In genomic region chr7:67825636-67826280, GRCm38 (mm10) we compare ENCODE assay signal across 26 mouse cellular contexts.
A peak's percentile ranks its signal among the peaks of the same experiment; 100 is the strongest.
DNase-seq lines count a peak whose midpoint lies in the region; ATAC-seq and TF ChIP-seq lines count a peak whose summit lies in the region.
"Had no signal": no experiment of that assay in that cellular context is flagged by ENCODE, and none has a peak within 500 bp of the region (broad histone marks: within the 10 kb centered on the region; RNA-seq: fewer than 3 reads in every experiment).

No protein-coding gene starts in this region.

- H3K9me3 ChIP-seq in lung, embryonic 16.5 days (ENCODE audit: control insufficient read depth, low read length), result no peaks in the 10 kb centered on the region
- no peaks in the 10 kb centered on the region for H3K9me3 ChIP-seq in embryonic facial prominence, embryonic 12.5 days
- H3K9me3 ChIP-seq in limb, embryonic 13.5 days, result no peaks in the 10 kb centered on the region
- H3K9me3 ChIP-seq in intestine, embryonic 15.5 days, result no peaks in the 10 kb centered on the region
- H3K9me3 ChIP-seq: forebrain, embryonic 12.5 days; liver, embryonic 15.5 days; midbrain, embryonic 15.5 days; neural tube, embryonic 15.5 days had no signal

- TF ChIP-seq POLR2A in embryonic fibroblast, embryonic 13.5 days (IDR thresholded peaks at IDR 0.05; ENCODE audit: low read depth, low read length), result no peak
- TF ChIP-seq POLR2A in cerebellum, adult 2 months (IDR thresholded peaks at IDR 0.05; ENCODE audit: borderline replicate concordance, insufficient read depth, low read length), result no peak

- no peak overlapping the region for H3K4me2 ChIP-seq in lung, embryonic 16.5 days (ENCODE audit: low read depth, low read length)
- H3K4me2 ChIP-seq in embryonic facial prominence, embryonic 12.5 days (replicated peaks), result no peak overlapping the region
- no peak overlapping the region for H3K4me2 ChIP-seq in limb, embryonic 13.5 days (replicated peaks)
- no peak overlapping the region for H3K4me2 ChIP-seq in intestine, embryonic 15.5 days (replicated peaks)
- H3K4me2 ChIP-seq: forebrain, embryonic 12.5 days; heart, embryonic 11.5 days; hindbrain, embryonic 14.5 days; liver, embryonic 15.5 days; lung, embryonic 14.5 days; midbrain, embryonic 15.5 days; neural tube, embryonic 15.5 days had no signal

- H3K36me3 ChIP-seq in lung, embryonic 16.5 days (ENCODE audit: control insufficient read depth, insufficient read depth, low read length), result no peaks in the 10 kb centered on the region
- H3K36me3 ChIP-seq in embryonic facial prominence, embryonic 12.5 days, result no peaks in the 10 kb centered on the region
- no peaks in the 10 kb centered on the region for H3K36me3 ChIP-seq in limb, embryonic 13.5 days
- no peaks in the 10 kb centered on the region for H3K36me3 ChIP-seq in intestine, embryonic 15.5 days
- H3K36me3 ChIP-seq: forebrain, embryonic 12.5 days; liver, embryonic 15.5 days; midbrain, embryonic 15.5 days; neural tube, embryonic 15.5 days had no signal

- H3K27ac ChIP-seq in lung, embryonic 16.5 days (ENCODE audit: low read length), result no peak overlapping the region
- H3K27ac ChIP-seq in embryonic facial prominence, embryonic 12.5 days, result peak overlapping the region; percentile 63
- H3K27ac ChIP-seq in embryonic fibroblast, embryonic 13.5 days (ENCODE audit: insufficient read depth, low read length), result 0 out of 2 replicates have a peak overlapping the region, but pooled peaks have one; percentile 7
- H3K27ac ChIP-seq in limb, embryonic 13.5 days, result no peak overlapping the region; the same call in 1 of the 2 replicates
- no peak overlapping the region for H3K27ac ChIP-seq in intestine, embryonic 15.5 days
- H3K27ac ChIP-seq in cerebellum, adult 2 months (ENCODE audit: insufficient read depth, low read length), result no peak overlapping the region
- H3K27ac ChIP-seq: forebrain, embryonic 12.5 days; hindbrain, embryonic 14.5 days; liver, embryonic 15.5 days; macrophage; midbrain, embryonic 15.5 days; neural tube, embryonic 15.5 days had no signal

- no peak for DNase-seq in lung, postnatal 10 days
- no peak for DNase-seq in cerebellum, adult 2 months
- DNase-seq: adrenal gland, postnatal 36 days; cerebellum, adult 18-20 months; cerebellum, postnatal 14 days; forebrain, postnatal 0 days; gastrocnemius, postnatal 10 days; kidney, adult 11 months; left cerebral cortex, postnatal 4 days; lung, embryonic 14.5 days; right cerebral cortex, postnatal 14 days; thymus, postnatal 14 days had no signal

- TF ChIP-seq CTCF in embryonic fibroblast, embryonic 13.5 days (IDR thresholded peaks at IDR 0.05; ENCODE audit: borderline replicate concordance, insufficient read depth, low read length), result no peak
- no peak for TF ChIP-seq CTCF in cerebellum, adult 2 months (IDR thresholded peaks at IDR 0.05; ENCODE audit: borderline replicate concordance, insufficient read depth, low read depth, low read length)

- no peaks in the 10 kb centered on the region for H3K4me1 ChIP-seq in lung, embryonic 16.5 days (replicated peaks; ENCODE audit: control insufficient read depth, insufficient read depth, low read length)
- peaks cover 23% of the 10 kb centered on the region; the same call in 1 of the 2 replicates for H3K4me1 ChIP-seq in embryonic facial prominence, embryonic 12.5 days
- 0 out of 2 replicates have a peak, but pooled peaks cover 2% of the 10 kb centered on the region for H3K4me1 ChIP-seq in embryonic fibroblast, embryonic 13.5 days (ENCODE audit: control insufficient read depth, insufficient read depth, low read length)
- peaks cover 35% of the 10 kb centered on the region for H3K4me1 ChIP-seq in limb, embryonic 13.5 days
- no peaks in the 10 kb centered on the region for H3K4me1 ChIP-seq in intestine, embryonic 15.5 days (replicated peaks)
- no peaks in the 10 kb centered on the region; the same call in 1 of the 2 replicates for H3K4me1 ChIP-seq in cerebellum, adult 2 months (ENCODE audit: control insufficient read depth, insufficient read depth, low read length)
- H3K4me1 ChIP-seq: liver, embryonic 15.5 days; midbrain, embryonic 15.5 days; neural tube, embryonic 15.5 days had no signal

- WGBS in lung, embryonic 16.5 days, result 65% methylated on average over 7 of the region's 7 CpGs
- 76% methylated on average over 7 of the region's 7 CpGs for WGBS in embryonic facial prominence, embryonic 12.5 days
- WGBS in limb, embryonic 13.5 days, result 57% methylated on average over 7 of the region's 7 CpGs
- WGBS in intestine, embryonic 15.5 days, result 79% methylated on average over 7 of the region's 7 CpGs
- WGBS in cerebellum, adult 2 months, result 74% methylated on average over 7 of the region's 7 CpGs

- H3K27me3 ChIP-seq in lung, embryonic 16.5 days (ENCODE audit: control insufficient read depth, insufficient read depth, low read depth, low read length), result no peaks in the 10 kb centered on the region
- H3K27me3 ChIP-seq in embryonic facial prominence, embryonic 12.5 days, result no peaks in the 10 kb centered on the region
- no peaks in the 10 kb centered on the region for H3K27me3 ChIP-seq in limb, embryonic 13.5 days
- no peaks in the 10 kb centered on the region for H3K27me3 ChIP-seq in intestine, embryonic 15.5 days (replicated peaks)
- H3K27me3 ChIP-seq in cerebellum, adult 2 months (ENCODE audit: control insufficient read depth, insufficient read depth, low read length), result no peaks in the 10 kb centered on the region
- H3K27me3 ChIP-seq: forebrain, embryonic 12.5 days; midbrain, embryonic 15.5 days; neural tube, embryonic 15.5 days had no signal

- no peak overlapping the region for H3K4me3 ChIP-seq in lung, embryonic 16.5 days (ENCODE audit: low read length)
- no peak overlapping the region for H3K4me3 ChIP-seq in embryonic facial prominence, embryonic 12.5 days
- no peak overlapping the region for H3K4me3 ChIP-seq in embryonic fibroblast, embryonic 13.5 days (ENCODE audit: insufficient read depth, low read length)
- H3K4me3 ChIP-seq in limb, embryonic 13.5 days, result no peak overlapping the region
- H3K4me3 ChIP-seq in intestine, embryonic 15.5 days (replicated peaks), result no peak overlapping the region
- H3K4me3 ChIP-seq in cerebellum, adult 2 months (replicated peaks; ENCODE audit: insufficient read depth, low read depth, low read length), result no peak overlapping the region
- H3K4me3 ChIP-seq: erythroblast, embryonic 14.5 days; forebrain, embryonic 12.5 days; liver, embryonic 15.5 days; midbrain, embryonic 15.5 days; neural tube, embryonic 15.5 days had no signal

- no peak overlapping the region for H3K9ac ChIP-seq in lung, embryonic 16.5 days (ENCODE audit: low read length)
- H3K9ac ChIP-seq in embryonic facial prominence, embryonic 12.5 days, result no peak overlapping the region
- H3K9ac ChIP-seq in limb, embryonic 13.5 days, result no peak overlapping the region
- H3K9ac ChIP-seq in intestine, embryonic 15.5 days, result no peak overlapping the region
- H3K9ac ChIP-seq: forebrain, embryonic 12.5 days; forebrain, postnatal 0 days; hindbrain, embryonic 14.5 days; liver, embryonic 15.5 days; lung, embryonic 14.5 days; midbrain, embryonic 15.5 days; neural tube, embryonic 15.5 days had no signal

- peak; percentile 43; the same call in 1 of the 2 replicates for ATAC-seq in lung, embryonic 16.5 days (ENCODE audit: low read depth)
- ATAC-seq in embryonic facial prominence, embryonic 12.5 days (ENCODE audit: insufficient number of reproducible peaks, insufficient read depth, low FRiP score, low TSS enrichment), result no peak
- 0 out of 2 replicates have a peak, but pooled peaks have one; percentile 32 for ATAC-seq in limb, embryonic 13.5 days (ENCODE audit: low FRiP score, low read depth)
- no peak for ATAC-seq in intestine, embryonic 15.5 days
- ATAC-seq: CD4-positive, CD25-positive, alpha-beta regulatory T cell, adult 4 months; forebrain, postnatal 0 days; midbrain, embryonic 15.5 days had no signal

Comparison
In these comparisons a context has a peak if more than half of its experiments do, and no peak if none do; other contexts are left out.
1. ATAC-seq: peak in lung, embryonic 16.5 days (single experiment) and limb, embryonic 13.5 days (single experiment); none in embryonic facial prominence, embryonic 12.5 days (single experiment) and intestine, embryonic 15.5 days (single experiment).
2. H3K27ac ChIP-seq: peak in embryonic facial prominence, embryonic 12.5 days (single experiment) and embryonic fibroblast, embryonic 13.5 days (single experiment); none in lung, embryonic 16.5 days (single experiment), limb, embryonic 13.5 days (single experiment), intestine, embryonic 15.5 days (single experiment) and cerebellum, adult 2 months (single experiment).